Mouse (Mus musculus) MEL (cell line): ENCODE results near the gene Card10.

ENCODE experiments used
- BHLHE40 ChIP-seq: IDR thresholded peaks from 2 replicates; pipeline ENCODE4 v1.6.1; 2012; ENCODE audit warnings: low read depth, mild to moderate bottlenecking, inconsistent platforms, low read length, improper control_type of control experiment, borderline replicate concordance
- CHD2 ChIP-seq: IDR thresholded peaks from 2 replicates; pipeline ENCODE4 v1.6.1; 2011; ENCODE audit warnings: low read length, improper control_type of control experiment
- MEF2A ChIP-seq: IDR thresholded peaks from 2 replicates; pipeline ENCODE4 v1.6.1; 2014; ENCODE audit warnings: low read depth, mild to moderate bottlenecking, inconsistent platforms, low read length, improper control_type of control experiment; ENCODE audit not compliant: poor library complexity, insufficient replicate concordance, severe bottlenecking; ENCODE audit errors: extremely low read depth
- MYC ChIP-seq: IDR thresholded peaks from 2 replicates; pipeline ENCODE4 v1.6.1; 2011; ENCODE audit warnings: low read depth, mild to moderate bottlenecking, low read length, improper control_type of control experiment, moderate library complexity
- RCOR1 ChIP-seq: IDR thresholded peaks from 2 replicates; pipeline ENCODE4 v1.6.1; 2012; ENCODE audit warnings: low read depth, mild to moderate bottlenecking, inconsistent platforms, low read length, improper control_type of control experiment
- ZC3H11A ChIP-seq: IDR thresholded peaks from 2 replicates; pipeline ENCODE4 v1.6.1; 2012; ENCODE audit warnings: low read depth, mild to moderate bottlenecking, inconsistent platforms, low read length, improper control_type of control experiment

- TF ChIP-seq BHLHE40 (no peak), ZC3H11A (no peak), RCOR1 (no peak), MEF2A (no peak), CHD2 (no peak), MYC (no peak)
Measured at GRCm38 (mm10) chr15:78846352-78846751, 43.5 kb upstream of the Card10 start.
